Mouse (Mus musculus) embryonic stem cell, embryonic (primary cell): ENCODE measurements around the gene Slc37a1.

ENCODE experiments used
- CTCF ChIA-PET, 4 experiments: fragments of 300-600 bp in 2 of 4; fragments of 350-600 bp in 2 of 4; sonication (Branson Sonifier 250); formaldehyde crosslinking; loops; one replicate each; lab custom pipeline; 2022; ENCODE audit warnings: inconsistent platforms in 2 of 4; lab: Charles Lee
- POLR2A ChIA-PET, 4 experiments: fragments of 300-600 bp in 2 of 4; fragments of 350-600 bp in 2 of 4; sonication (Branson Sonifier 250); formaldehyde crosslinking; loops; one replicate each; lab custom pipeline; 2022; ENCODE audit warnings: antibody characterized with exemption in 4 of 4, inconsistent platforms in 1 of 4; lab: Charles Lee

The Slc37a1 gene

DNA sequence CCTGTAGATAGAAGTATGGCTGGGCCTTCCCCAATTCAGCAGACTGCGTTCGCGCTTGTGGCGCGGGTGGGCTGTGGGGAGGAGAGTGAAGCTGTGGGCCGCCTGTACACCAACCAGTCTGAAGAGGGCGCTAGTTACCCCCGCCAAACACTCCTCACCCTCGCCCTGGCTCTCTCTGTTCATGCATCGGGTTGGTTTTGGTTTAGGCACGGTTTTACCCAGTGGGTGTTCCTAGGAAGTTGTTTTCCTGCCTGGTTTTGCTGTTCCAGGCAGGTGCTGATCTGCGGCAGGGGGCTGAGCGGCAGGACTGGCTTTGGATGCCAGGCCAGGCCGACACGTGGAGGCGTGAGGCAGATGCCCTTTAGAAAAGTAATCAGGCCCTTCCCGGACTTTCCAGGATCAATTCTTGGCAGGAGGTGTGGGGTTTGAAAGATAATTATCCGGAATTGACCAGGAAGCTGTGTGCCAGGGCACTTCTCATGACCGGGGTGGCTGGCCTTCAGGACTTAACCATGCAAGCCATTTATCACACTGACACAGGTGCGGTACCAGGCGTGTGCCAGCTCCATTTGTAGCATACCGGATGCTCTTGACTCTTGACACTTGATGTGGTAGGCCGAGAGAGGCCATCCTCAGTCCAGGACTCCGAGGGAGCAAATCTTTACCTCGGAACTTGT lies 8.8 kb downstream of the Slc37a1 start:
- ChIA-PET CTCF (interaction anchor here (0.5 to 7.8 kb wide), 71 partner anchors 8 to 793 kb away, joined by 3 to 155 read pairs (median 5); partner anchors contain the start of genes Rsph1 (in 3 of the 4), Slc37a1 (in 2 of the 4) and Pknox1 (in 1 of the 4)), POLR2A (interaction anchor here in 3 of 4 experiments (0.7 to 18.3 kb wide), 32 partner anchors 7 to 511 kb away, joined by 3 to 341 read pairs (median 4); partner anchors contain the start of genes Rsph1 (in 2 of the 3), Slc37a1 (in 2 of the 3), Pde9a (in 1 of the 3) and Pknox1 (in 1 of the 3))

DNA sequence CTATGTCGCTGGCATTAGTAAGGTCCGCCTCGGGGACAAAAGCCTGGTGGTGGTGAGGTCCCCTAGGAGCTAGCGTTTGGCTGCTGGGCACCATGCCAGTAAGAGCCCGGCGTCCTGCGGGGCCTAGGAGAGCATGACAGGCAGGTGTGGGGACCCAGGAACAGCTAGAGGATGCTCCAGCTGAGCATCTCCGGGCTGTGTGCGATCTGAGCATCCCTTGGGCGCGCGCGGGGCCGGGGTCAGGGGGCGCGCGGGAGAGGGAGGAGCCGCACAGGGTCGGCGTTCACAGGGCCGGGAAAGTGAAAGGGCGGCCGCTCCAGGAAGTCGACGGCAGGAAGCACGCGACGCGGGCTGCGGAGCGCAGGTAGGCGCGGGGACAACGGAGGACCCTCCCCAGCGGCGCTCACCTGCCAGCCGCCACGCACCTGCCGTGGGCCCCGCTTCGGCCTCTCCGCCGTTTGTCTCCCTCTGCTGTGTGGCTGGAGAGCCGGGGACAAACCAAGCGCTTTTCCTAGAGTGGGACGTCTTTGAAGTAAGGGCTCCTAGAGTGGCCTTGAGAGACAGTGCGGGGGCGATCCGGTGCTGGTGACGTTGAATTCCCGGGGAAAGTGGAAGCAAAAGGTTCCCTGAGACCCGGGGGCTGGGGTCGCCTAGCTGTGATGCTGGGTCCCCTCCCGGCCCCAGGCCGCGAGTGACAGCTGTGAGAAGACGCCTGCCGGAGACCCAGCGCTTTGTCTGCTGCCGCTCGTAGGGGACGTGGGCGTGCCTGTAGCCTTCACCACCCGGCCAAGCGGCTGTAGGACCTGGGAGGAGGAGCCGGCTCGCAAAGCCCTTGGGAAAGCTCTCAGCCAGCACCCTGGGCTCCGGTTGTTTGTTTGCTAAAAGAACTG lies 9.5 kb downstream of the Slc37a1 start:
- ChIA-PET CTCF (interaction anchor here (0.6 to 7.8 kb wide), 49 partner anchors 9 to 1995 kb away, joined by 3 to 155 read pairs (median 6); partner anchors contain the start of genes Rsph1 (in 2 of the 4), Pknox1 (in 1 of the 4) and Slc37a1 (in 1 of the 4)), POLR2A (interaction anchor here in 3 of 4 experiments (0.6 to 18.3 kb wide), 43 partner anchors 7 to 514 kb away, joined by 3 to 341 read pairs (median 4); partner anchors contain the start of genes Rsph1 (in 2 of the 3), Slc37a1 (in 2 of the 3), Pde9a (in 1 of the 3) and Pknox1 (in 1 of the 3))

DNA sequence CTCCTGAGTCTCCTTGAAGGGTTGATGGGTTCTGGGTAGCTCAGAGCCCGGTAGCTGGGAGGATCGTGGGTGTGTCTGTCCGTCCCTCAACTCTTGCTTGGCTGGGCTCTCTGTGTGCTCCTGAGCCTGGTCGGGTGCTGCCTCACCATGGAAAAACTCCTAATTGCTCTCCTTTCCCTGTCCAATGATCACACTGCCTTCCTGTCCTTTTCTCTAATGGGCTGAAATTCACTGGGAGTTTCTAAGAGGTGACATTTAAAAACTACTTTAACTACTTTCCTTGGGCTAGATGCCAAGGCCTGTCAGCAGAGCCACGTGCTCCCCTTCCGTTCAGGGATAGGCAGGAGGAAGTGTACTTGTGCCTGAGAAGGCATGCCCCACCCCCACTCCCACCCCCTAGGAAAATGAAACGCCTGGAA lies 10.9 kb downstream of the Slc37a1 start:
- ChIA-PET POLR2A (interaction anchor here in 3 of 4 experiments (0.6 to 18.3 kb wide), 28 partner anchors 9 to 607 kb away, joined by 3 to 341 read pairs (median 8); partner anchors contain the start of genes Rsph1 (in 2 of the 3) and Slc37a1 (in 2 of the 3)), CTCF (interaction anchor here (0.6 to 7.8 kb wide), 22 partner anchors 9 to 1449 kb away, joined by 3 to 155 read pairs (median 6); partner anchors contain the start of gene Slc37a1 (in 1 of the 4))

DNA sequence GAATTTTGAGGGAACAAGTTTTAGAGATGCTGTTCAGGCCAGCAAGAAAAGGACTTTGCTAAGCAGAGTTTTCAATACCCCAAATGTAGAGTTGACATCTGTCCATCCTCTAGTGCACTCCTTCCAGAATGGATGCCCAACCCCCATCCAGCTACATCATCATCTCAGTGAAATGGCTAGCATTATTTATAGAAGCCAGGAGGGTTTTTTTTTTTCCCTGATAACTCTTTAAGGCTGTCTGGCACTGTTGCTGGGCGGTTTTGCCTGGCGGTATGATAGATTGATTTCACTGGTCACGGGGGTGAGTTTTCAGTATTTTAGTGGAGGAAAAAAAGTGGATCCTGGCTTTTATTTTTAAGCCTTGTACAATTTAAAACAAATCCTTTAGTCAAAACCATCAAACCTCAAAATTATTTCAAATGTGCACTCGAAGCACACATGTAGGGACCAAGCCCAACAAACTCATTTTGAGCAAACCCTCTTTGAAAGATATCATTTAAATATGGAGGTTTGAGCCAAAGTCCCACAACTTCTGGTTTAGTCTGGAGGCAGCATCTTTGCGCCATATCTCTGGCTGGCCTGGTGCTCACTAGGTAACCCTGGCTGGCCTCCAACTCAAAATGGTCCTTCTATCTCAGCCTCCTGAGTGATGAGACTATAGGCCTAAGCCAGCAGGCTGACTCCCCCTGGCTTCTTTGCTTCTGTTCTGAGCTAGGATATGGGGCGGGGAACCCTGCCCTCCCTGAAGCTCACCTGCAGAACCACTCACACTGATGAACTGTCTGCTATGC lies 12.0 kb downstream of the Slc37a1 start:
- POLR2A ChIA-PET = interaction anchor here (0.6 to 18.3 kb wide), 19 partner anchors 8 to 606 kb away, joined by 3 to 341 read pairs (median 12); partner anchors contain the start of genes Rsph1 (in 1 of the 4) and Slc37a1 (in 1 of the 4)
- CTCF ChIA-PET = interaction anchor here (0.6 to 7.8 kb wide), 14 partner anchors 8 to 1450 kb away, joined by 3 to 155 read pairs (median 6); no protein-coding TSS in a partner anchor

DNA sequence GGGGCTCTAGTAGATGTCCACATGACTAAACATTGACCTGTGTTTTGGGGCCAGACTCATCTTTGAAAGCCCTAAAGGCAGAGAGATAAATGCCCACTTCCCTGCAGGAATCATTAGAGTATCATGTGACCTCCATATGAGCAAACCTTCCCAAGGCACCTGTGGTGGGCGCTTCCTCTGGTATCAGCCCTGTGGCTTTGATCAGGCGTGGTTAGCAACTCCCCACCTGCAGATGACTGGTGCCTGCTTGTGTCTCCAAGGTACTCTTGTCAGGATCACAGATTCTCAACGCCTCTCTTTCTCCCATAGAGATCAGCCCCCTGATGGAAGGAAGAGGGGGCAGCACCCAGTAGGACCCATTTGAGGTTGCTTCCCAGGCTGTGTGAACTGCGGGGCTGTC lies 13.4 kb downstream of the Slc37a1 start:
- CTCF ChIA-PET = interaction anchor here in 2 of 4 experiments (0.9 to 1.0 kb wide), 2 partner anchors 46 to 193 kb away, joined by 3 read pairs; no protein-coding TSS in a partner anchor

DNA sequence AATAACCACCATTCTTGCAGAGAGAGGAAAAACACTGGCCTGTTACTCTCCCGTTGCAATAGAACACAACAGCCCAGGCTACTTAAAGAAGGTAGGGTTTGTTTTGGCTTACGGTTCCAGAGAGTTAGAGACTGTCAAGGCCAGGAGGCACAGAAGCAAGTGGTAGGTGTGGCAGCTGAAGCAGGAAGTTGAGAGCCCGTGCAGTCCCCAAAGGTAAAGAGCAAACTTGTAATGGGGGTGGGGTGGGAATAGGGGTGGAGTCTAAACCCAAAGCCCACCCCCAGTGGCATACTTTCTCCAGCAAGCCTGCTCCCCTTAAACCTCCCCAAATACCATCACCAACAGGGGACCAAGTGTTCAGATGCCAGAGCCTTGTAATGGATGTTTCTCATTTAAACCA lies 14.1 kb downstream of the Slc37a1 start:
- POLR2A ChIA-PET = interaction anchor here in 2 of 4 experiments (1.0 to 18.3 kb wide), 8 partner anchors 8 to 46 kb away, joined by 3 to 341 read pairs (median 6); partner anchors contain the start of genes Rsph1 (in 1 of the 2) and Slc37a1 (in 1 of the 2)
- CTCF ChIA-PET = interaction anchor here in 2 of 4 experiments (0.9 to 1.5 kb wide), 5 partner anchors 17 to 192 kb away, joined by 3 to 9 read pairs (median 3); no protein-coding TSS in a partner anchor

More for the DNA sequence above, 13.4 kb downstream of the Slc37a1 start:
- POLR2A ChIA-PET = interaction anchor here in 2 of 4 experiments (1.0 to 18.3 kb wide), 7 partner anchors 7 to 43 kb away, joined by 3 to 341 read pairs (median 216); partner anchors contain the start of genes Rsph1 (in 1 of the 2) and Slc37a1 (in 1 of the 2)

DNA sequence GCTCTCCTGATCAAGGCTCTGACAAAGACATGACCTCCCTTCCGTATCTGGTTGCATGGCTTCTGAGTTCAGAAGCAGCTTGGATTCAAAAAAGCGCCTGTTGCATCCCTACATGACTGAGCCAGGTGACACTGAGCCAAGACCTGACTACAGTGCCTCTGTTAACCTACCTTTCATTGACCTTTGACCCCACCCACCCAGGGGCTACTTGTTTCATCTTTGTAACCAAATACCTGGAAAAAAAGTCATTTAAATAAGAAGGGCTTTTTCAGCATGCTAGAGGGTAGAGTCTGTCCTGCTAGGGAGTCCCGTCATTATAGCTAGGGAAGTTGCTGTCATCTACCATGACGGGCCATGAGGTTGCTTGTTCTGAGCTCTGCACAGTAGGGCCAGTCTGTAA lies 16.8 kb downstream of the Slc37a1 start:
- ChIA-PET CTCF (interaction anchor here in 3 of 4 experiments (0.6 to 7.2 kb wide), 12 partner anchors 8 to 181 kb away, joined by 3 to 149 read pairs (median 6); no protein-coding TSS in a partner anchor), POLR2A (interaction anchor here in 2 of 4 experiments (1.1 to 18.3 kb wide), 13 partner anchors 8 to 81 kb away, joined by 3 to 341 read pairs (median 104); partner anchors contain the start of genes Slc37a1 (in 2 of the 2) and Rsph1 (in 1 of the 2))

DNA sequence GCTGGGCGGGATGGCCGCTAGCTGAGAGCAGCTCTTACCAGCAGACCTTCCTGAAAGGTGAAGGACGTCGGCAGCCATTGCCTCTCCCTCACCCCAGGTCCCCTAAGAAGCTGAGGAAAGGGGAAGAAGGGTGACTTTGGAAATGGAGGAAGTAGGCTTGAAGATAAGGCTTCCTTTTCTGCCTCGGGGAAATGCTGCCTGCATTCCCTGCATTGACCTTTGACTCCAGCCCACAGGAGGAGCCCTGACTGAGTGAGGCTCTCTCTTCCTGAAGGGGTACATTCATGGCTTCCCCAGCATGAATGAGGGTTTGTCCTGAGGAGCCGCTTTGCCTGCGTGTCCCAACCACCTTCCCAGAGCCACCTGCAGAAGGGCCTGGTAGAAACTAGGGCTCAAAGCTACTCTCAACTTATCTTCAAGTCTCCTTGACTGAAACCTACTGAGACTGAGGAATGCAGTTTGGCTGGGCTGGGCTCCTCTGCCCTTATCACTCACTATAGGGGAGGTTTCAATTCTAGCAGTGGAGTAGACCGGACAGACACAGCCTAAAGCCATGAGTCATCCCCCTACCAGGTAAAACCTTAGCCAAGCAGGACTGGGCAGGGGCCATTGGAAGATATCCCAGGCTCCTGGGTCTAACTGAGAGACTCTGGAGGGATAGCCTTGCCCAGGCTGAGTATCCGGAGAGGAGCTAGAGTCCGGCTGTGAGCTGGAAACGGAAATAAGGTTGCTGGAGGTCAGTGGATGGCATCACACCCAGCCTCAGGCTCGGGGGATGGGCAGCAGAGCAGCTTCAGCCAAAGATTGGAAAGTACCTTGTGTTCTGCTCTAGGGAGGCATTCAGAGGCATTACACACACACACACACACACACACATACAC lies 18.5 kb downstream of the Slc37a1 start:
- ChIA-PET CTCF (interaction anchor here (0.5 to 7.2 kb wide), 14 partner anchors 9 to 316 kb away, joined by 3 to 149 read pairs (median 6); partner anchors contain the start of gene Rsph1 (in 1 of the 4)), POLR2A (interaction anchor here (0.5 to 18.3 kb wide), 25 partner anchors 8 to 414 kb away, joined by 3 to 341 read pairs (median 7); partner anchors contain the start of genes Rsph1 (in 2 of the 4), Slc37a1 (in 2 of the 4) and Cbs (in 1 of the 4))

DNA sequence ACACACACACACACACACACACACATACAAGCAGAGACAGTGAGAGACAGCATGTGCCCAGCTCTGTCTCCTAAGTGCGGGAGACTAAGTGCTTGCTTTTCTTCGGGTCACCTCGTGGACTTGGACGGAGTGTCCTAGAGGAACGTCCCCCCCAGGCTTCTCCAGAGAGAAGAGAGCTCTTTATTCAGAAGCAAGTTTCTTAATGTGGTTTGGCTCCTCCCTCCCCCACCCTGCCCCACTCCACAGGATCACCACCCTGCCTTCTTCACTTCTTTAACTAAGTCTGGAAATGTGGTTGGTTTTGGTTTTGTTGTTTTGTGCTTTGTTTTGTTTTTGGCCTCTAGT lies 19.2 kb downstream of the Slc37a1 start:
- ChIA-PET CTCF (interaction anchor here (0.7 to 7.2 kb wide), 11 partner anchors 10 to 316 kb away, joined by 3 to 149 read pairs (median 9); partner anchors contain the start of gene Rsph1 (in 1 of the 4)), POLR2A (interaction anchor here (0.5 to 18.3 kb wide), 26 partner anchors 8 to 415 kb away, joined by 3 to 341 read pairs (median 6); partner anchors contain the start of genes Rsph1 (in 2 of the 4) and Slc37a1 (in 2 of the 4))

DNA sequence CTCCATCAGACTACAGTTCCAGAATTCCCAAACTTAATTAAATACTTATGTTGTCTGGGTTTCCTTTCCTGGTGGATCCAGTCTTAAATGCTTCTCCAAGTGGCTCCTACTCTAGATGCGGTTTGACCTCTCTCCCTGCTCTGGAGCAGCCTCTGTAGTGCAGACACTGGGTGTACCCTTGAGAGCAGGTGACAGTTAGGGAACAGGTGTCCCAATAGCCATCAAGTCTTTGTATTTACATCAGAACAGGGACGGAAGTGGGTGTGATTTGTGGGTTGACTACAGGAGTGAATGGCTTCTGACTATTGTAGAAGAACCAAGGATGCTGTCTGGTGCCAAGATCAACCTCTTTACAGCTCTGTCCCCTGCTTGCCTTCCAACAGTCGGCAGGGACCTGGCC lies 21.2 kb downstream of the Slc37a1 start:
- ChIA-PET POLR2A (interaction anchor here in 3 of 4 experiments (0.6 to 18.3 kb wide), 29 partner anchors 9 to 696 kb away, joined by 3 to 341 read pairs (median 8); partner anchors contain the start of genes Rsph1 (in 2 of the 3), Slc37a1 (in 2 of the 3) and Pknox1 (in 1 of the 3)), CTCF (interaction anchor here (0.5 to 7.2 kb wide), 38 partner anchors 9 to 860 kb away, joined by 3 to 149 read pairs (median 6); partner anchors contain the start of gene Rsph1 (in 1 of the 4))

DNA sequence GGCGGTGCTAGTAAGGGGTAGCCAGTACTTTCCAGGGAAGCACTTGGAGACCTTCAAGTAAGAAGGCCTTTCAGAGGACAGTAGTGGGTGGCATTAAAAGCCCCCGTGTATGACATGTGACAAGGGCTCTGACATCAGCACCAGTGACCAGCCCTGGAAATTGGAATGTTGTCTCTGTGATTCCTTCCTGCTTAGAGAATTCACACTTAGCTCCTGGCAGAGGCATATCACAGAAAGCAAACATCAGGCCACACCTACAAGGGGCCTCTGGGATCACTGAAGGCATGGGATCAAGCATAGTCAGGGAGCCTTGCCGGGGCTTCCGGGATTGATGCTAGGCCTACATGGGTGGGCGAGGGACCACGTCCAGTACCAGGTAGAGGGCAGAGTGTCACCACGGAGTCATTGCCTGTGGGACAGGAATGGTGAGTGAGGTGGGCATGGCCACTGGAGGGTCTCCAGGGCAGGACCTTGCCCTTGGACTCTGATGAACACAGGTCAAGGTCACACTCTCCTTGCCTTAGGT lies 21.8 kb downstream of the Slc37a1 start:
- POLR2A ChIA-PET = interaction anchor here in 3 of 4 experiments (0.6 to 18.3 kb wide), 30 partner anchors 9 to 697 kb away, joined by 3 to 341 read pairs (median 8); partner anchors contain the start of genes Rsph1 (in 2 of the 3) and Slc37a1 (in 2 of the 3)
- CTCF ChIA-PET = interaction anchor here (0.5 to 7.2 kb wide), 21 partner anchors 9 to 580 kb away, joined by 3 to 149 read pairs (median 7); no protein-coding TSS in a partner anchor

DNA sequence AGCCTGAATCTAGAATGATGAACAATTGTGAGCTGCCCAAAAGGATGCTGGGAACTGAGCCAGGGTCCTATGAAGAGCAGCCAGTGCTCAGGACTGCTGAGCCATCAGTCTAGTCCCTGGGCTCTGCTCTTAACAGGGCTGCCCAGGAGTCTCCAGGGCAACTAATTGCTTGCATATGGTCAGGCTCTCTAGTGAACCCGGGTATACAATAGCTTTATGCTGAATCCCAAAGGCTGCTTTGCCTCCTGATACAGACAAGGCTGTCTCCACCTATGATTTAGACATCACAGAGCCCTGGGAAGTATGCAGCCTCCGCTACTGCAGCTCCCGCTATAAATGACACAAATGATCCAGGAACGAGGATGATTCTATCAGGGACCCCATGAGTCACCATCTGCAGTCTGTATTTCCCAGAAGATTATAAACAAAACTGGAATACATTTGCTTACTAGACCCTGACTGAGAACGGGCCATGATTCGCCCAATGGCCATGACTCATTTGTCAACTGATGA lies 22.7 kb downstream of the Slc37a1 start:
- ChIA-PET POLR2A (interaction anchor here in 3 of 4 experiments (0.8 to 18.3 kb wide), 27 partner anchors 8 to 252 kb away, joined by 3 to 341 read pairs (median 7); partner anchors contain the start of genes Abcg1 (in 2 of the 3), Rsph1 (in 2 of the 3) and Slc37a1 (in 2 of the 3)), CTCF (interaction anchor here (0.7 to 7.2 kb wide), 17 partner anchors 13 to 187 kb away, joined by 3 to 149 read pairs (median 5); partner anchors contain the start of gene Rsph1 (in 1 of the 4))

DNA sequence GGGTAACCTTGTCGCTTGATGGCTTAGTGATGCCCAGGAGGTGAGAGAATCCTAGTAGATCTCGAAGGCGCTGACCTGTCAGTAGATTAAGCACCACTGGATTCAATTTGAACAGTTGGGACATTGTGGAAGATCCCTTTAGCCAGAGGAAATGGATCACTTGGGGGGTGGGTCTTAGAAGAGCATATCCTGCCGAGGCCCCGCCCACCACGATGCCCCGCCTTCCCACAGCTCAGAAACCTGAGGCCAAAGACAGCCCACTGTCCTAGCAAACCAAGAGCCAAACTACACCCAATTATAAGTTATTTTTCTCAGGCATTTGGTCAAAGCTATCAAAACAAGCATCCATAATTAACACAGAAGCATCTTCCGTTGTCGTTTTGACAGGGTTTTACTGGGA lies 24.5 kb downstream of the Slc37a1 start:
- ChIA-PET CTCF (interaction anchor here in 2 of 4 experiments (0.5 to 1.6 kb wide), 10 partner anchors 10 to 293 kb away, joined by 3 to 6 read pairs (median 3); no protein-coding TSS in a partner anchor), POLR2A (interaction anchor here in 2 of 4 experiments (0.6 to 14.1 kb wide), 11 partner anchors 14 to 296 kb away, joined by 3 to 341 read pairs (median 5); partner anchors contain the start of genes Pknox1 (in 1 of the 2) and Slc37a1 (in 1 of the 2))
